Mouse (Mus musculus): ENCODE results near the gene Mark4. TPM values are rescaled to one million over a fixed set of nuclear protein-coding genes. Genes with fewer than 3 reads are reported as not detected.
A peak's percentile ranks its signal among the peaks of the same experiment; 100 is the strongest.

The Mark4 gene
- polyA plus RNA-seq, 1 experiment from 2014 or later: 5.2 TPM

GRCm38 (mm10) chr7:19477624-19478384, 19.2 kb upstream of the Mark4 start:
- ATAC-seq (ENCODE audit: low FRiP score, low TSS enrichment) (no peak; the same call in 1 of the 2 replicates), DNase-seq (ENCODE audit: low spot score) (no peak)
- no peak overlapping the region for H3K4me2 ChIP-seq (replicated peaks; ENCODE audit: low read depth)
- H3K4me3 ChIP-seq (ENCODE audit: low read depth, low read length): no peak overlapping the region
- H3K27me3 ChIP-seq (ENCODE audit: control insufficient read depth, insufficient read depth, low read length): no peaks in the 10 kb centered on the region
- H3K27ac ChIP-seq (replicated peaks): peak overlapping the region; percentile 41; the same call in 1 of the 2 replicates
- H3K9ac ChIP-seq (ENCODE audit: low read length): no peak overlapping the region
- 24% methylated on average over 14 of the region's 14 CpGs for WGBS
- H3K4me1 ChIP-seq (replicated peaks; ENCODE audit: control insufficient read depth, insufficient read depth): no peaks in the 10 kb centered on the region
- no peaks in the 10 kb centered on the region for H3K36me3 ChIP-seq (ENCODE audit: control insufficient read depth, insufficient read depth, low read length)
- TF ChIP-seq EP300 (optimal IDR thresholded peaks at IDR 0.05) (no peak), CTCF (IDR thresholded peaks at IDR 0.05; ENCODE audit: low read depth) (no peak; the same call in 1 of the 2 replicates)
- H3K9me3 ChIP-seq (ENCODE audit: control insufficient read depth, low read length): no peaks in the 10 kb centered on the region

- no peaks in the 10 kb centered on the region for H3K36me3 ChIP-seq (ENCODE audit: control insufficient read depth, insufficient read depth, low read length)
- no peaks in the 10 kb centered on the region for H3K27me3 ChIP-seq (ENCODE audit: control insufficient read depth, insufficient read depth, low read length)
- DNase-seq (ENCODE audit: low spot score) (no peak), ATAC-seq (ENCODE audit: low FRiP score, low TSS enrichment) (no peak)
- no peak overlapping the region for H3K4me2 ChIP-seq (replicated peaks; ENCODE audit: low read depth)
- H3K9ac ChIP-seq (ENCODE audit: low read length): no peak overlapping the region
- 47% methylated on average over 2 of the region's 2 CpGs for WGBS
- H3K4me1 ChIP-seq (replicated peaks; ENCODE audit: control insufficient read depth, insufficient read depth): no peaks in the 10 kb centered on the region
- H3K27ac ChIP-seq (replicated peaks): no peak overlapping the region
- no peaks in the 10 kb centered on the region for H3K9me3 ChIP-seq (ENCODE audit: control insufficient read depth, low read length)
- TF ChIP-seq EP300 (optimal IDR thresholded peaks at IDR 0.05): no peak
- peak; percentile 54 for TF ChIP-seq CTCF (IDR thresholded peaks at IDR 0.05; ENCODE audit: low read depth)
- H3K4me3 ChIP-seq (ENCODE audit: low read depth, low read length): no peak overlapping the region
Measured at GRCm38 (mm10) chr7:19477084-19477483, 18.5 kb upstream of the Mark4 start.

DNA sequence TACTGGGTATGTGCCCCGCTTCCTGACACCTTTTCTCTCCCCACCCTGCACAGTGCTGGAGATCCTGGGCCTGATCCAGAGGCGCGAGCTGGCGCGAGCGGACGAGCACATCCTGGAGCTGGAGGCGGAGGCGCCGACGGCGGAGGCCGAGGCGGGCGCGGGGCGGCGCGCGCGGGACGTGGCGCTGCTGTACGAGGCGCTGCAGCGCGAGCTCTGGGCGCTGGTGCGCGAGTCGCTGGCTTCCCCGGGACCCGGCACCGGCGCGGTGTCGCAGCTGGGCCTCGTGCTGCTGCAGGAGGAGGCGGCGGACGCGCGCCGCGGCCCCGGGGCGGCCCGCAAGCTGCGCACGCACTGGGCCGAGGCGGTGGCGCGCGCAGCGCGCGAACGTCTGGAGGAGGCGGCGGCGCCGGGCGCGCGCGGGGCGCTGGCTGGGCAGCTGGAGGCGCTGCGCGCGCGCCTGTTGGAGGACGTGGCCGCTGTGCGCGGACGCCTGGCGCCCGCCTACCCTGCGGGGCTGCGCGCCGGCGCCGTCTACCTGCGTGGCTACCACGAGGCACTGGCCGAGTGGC, 15.3 kb upstream of the Mark4 start:
- peak overlapping the region; percentile 69 for H3K9ac ChIP-seq (ENCODE audit: low read length)
- H3K4me3 ChIP-seq (ENCODE audit: low read depth, low read length): peak overlapping the region; percentile 49
- H3K4me2 ChIP-seq (replicated peaks; ENCODE audit: low read depth): peak overlapping the region; percentile 77
- no peaks in the 10 kb centered on the region for H3K4me1 ChIP-seq (replicated peaks; ENCODE audit: control insufficient read depth, insufficient read depth)
- TF ChIP-seq CTCF (IDR thresholded peaks at IDR 0.05; ENCODE audit: low read depth) (no peak), EP300 (optimal IDR thresholded peaks at IDR 0.05) (no peak)
- DNase-seq (ENCODE audit: low spot score) (peak; percentile 82), ATAC-seq (ENCODE audit: low FRiP score, low TSS enrichment) (peak; percentile 88)
- peak overlapping the region; percentile 58; the same call in 1 of the 2 replicates for H3K27ac ChIP-seq (replicated peaks)
- no peaks in the 10 kb centered on the region for H3K9me3 ChIP-seq (ENCODE audit: control insufficient read depth, low read length)
- WGBS: under 1% methylated on average over 75 of the region's 89 CpGs
- no peaks in the 10 kb centered on the region; the same call in 1 of the 2 replicates for H3K27me3 ChIP-seq (ENCODE audit: control insufficient read depth, insufficient read depth, low read length)
- no peaks in the 10 kb centered on the region for H3K36me3 ChIP-seq (ENCODE audit: control insufficient read depth, insufficient read depth, low read length)

- Histone ChIP-seq H3K9me3 (ENCODE audit: control insufficient read depth, low read length) (no peaks in the 10 kb centered on the region), H3K9ac (ENCODE audit: low read length) (no peak overlapping the region), H3K27ac (replicated peaks) (no peak overlapping the region), H3K4me1 (replicated peaks; ENCODE audit: control insufficient read depth, insufficient read depth) (no peaks in the 10 kb centered on the region), H3K4me2 (replicated peaks; ENCODE audit: low read depth) (no peak overlapping the region), H3K27me3 (ENCODE audit: control insufficient read depth, insufficient read depth, low read length) (no peaks in the 10 kb centered on the region; the same call in 1 of the 2 replicates), H3K4me3 (ENCODE audit: low read depth, low read length) (no peak overlapping the region), H3K36me3 (ENCODE audit: control insufficient read depth, insufficient read depth, low read length) (no peaks in the 10 kb centered on the region)
- DNase-seq (ENCODE audit: low spot score) (no peak), ATAC-seq (ENCODE audit: low FRiP score, low TSS enrichment) (no peak)
- WGBS: 41% methylated on average over 4 of the region's 4 CpGs
- no peak for TF ChIP-seq EP300 (optimal IDR thresholded peaks at IDR 0.05)
Measured at GRCm38 (mm10) chr7:19472403-19472802, 13.8 kb upstream of the Mark4 start.

DNA sequence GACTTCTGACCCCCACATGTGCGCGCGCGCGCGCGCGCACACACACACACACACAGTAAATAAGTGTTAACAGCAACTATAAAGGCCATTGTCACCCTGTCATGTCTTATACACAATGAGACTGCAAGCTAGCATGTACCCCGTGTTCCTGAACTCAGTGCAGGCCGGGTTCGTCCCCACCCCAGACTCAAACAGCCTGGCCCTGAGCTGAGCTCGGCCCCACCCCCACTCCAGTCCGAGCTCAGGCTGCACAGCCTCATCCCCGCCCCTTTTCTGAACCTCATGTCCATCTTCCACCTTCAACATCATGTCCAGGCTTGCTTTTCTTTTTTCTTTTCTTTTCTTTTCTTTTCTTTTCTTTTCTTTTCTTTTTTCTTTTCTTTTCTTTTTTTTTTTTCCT, 11.7 kb upstream of the Mark4 start:
- TF ChIP-seq EP300 (optimal IDR thresholded peaks at IDR 0.05) (no peak), CTCF (IDR thresholded peaks at IDR 0.05; ENCODE audit: low read depth) (no peak)
- no peak overlapping the region for H3K4me3 ChIP-seq (ENCODE audit: low read depth, low read length)

GRCm38 (mm10) chr7:19469404-19469803, 10.8 kb upstream of the Mark4 start:
- Histone ChIP-seq H3K4me3 (ENCODE audit: low read depth, low read length) (0 out of 2 replicates have a peak overlapping the region, but pooled peaks have one; percentile 1), H3K4me1 (replicated peaks; ENCODE audit: control insufficient read depth, insufficient read depth) (no peaks in the 10 kb centered on the region), H3K27me3 (ENCODE audit: control insufficient read depth, insufficient read depth, low read length) (no peaks in the 10 kb centered on the region; the same call in 1 of the 2 replicates), H3K4me2 (replicated peaks; ENCODE audit: low read depth) (no peak overlapping the region), H3K9ac (ENCODE audit: low read length) (no peak overlapping the region), H3K36me3 (ENCODE audit: control insufficient read depth, insufficient read depth, low read length) (no peaks in the 10 kb centered on the region), H3K9me3 (ENCODE audit: control insufficient read depth, low read length) (no peaks in the 10 kb centered on the region), H3K27ac (replicated peaks) (no peak overlapping the region)
- DNase-seq (ENCODE audit: low spot score) (no peak), ATAC-seq (ENCODE audit: low FRiP score, low TSS enrichment) (no peak)
- TF ChIP-seq CTCF (IDR thresholded peaks at IDR 0.05; ENCODE audit: low read depth): no peak
- TF ChIP-seq EP300 (optimal IDR thresholded peaks at IDR 0.05): no peak
- WGBS: 24% methylated on average over 22 of the region's 23 CpGs

More for the DNA sequence above, 11.7 kb upstream of the Mark4 start:
- Histone ChIP-seq H3K27me3 (ENCODE audit: control insufficient read depth, insufficient read depth, low read length) (no peaks in the 10 kb centered on the region; the same call in 1 of the 2 replicates), H3K9me3 (ENCODE audit: control insufficient read depth, low read length) (no peaks in the 10 kb centered on the region), H3K27ac (replicated peaks) (no peak overlapping the region), H3K4me1 (replicated peaks; ENCODE audit: control insufficient read depth, insufficient read depth) (no peaks in the 10 kb centered on the region), H3K9ac (ENCODE audit: low read length) (no peak overlapping the region), H3K4me2 (replicated peaks; ENCODE audit: low read depth) (no peak overlapping the region), H3K36me3 (ENCODE audit: control insufficient read depth, insufficient read depth, low read length) (no peaks in the 10 kb centered on the region)
- ATAC-seq (ENCODE audit: low FRiP score, low TSS enrichment): no peak
- no peak for DNase-seq (ENCODE audit: low spot score)
- 16% methylated on average over 14 of the region's 14 CpGs for WGBS

Measured in stomach, postnatal 0 days (tissue).